Mouse (Mus musculus) MEL (cell line): ENCODE results near the gene Rarb. TPM values are rescaled to one million over a fixed set of nuclear protein-coding genes. Genes with fewer than 3 reads are reported as not detected.

Experiments used
- DNase-seq: peaks from one replicate; pipeline ENCODE4 v3.0.0; 2011; ENCODE audit warnings: low read depth, low spot score
- H3K27ac ChIP-seq: 2 replicates; pipeline ENCODE4 v1.5.1; 2012; ENCODE audit warnings: low read depth, mild to moderate bottlenecking, control low read depth, low read length, moderate library complexity; ENCODE audit not compliant: control insufficient read depth
- H3K27me3 ChIP-seq, 2 experiments: fragments of 150-350 bp in 1 of 2; sonication (generic) in 1 of 2; 2 replicates each; pipeline ENCODE4 v1.6.1; 2012; ENCODE audit warnings: low read length in 2 of 2, mild to moderate bottlenecking in 2 of 2, improper control_type of control experiment in 1 of 2, moderate library complexity in 1 of 2; ENCODE audit not compliant: insufficient read depth in 2 of 2, control insufficient read depth in 1 of 2
- H3K36me3 ChIP-seq, 2 experiments: 2 replicates each; pipeline ENCODE4 v1.6.1; 2012 to 2014; ENCODE audit warnings: low read length in 2 of 2, improper control_type of control experiment in 1 of 2, inconsistent platforms in 1 of 2, mild to moderate bottlenecking in 1 of 2; ENCODE audit not compliant: insufficient read depth in 2 of 2, control insufficient read depth in 1 of 2
- H3K4me1 ChIP-seq, 2 experiments: fragments of 150-350 bp in 1 of 2; sonication (generic) in 1 of 2; 2 replicates each; pipeline ENCODE4 v1.6.1; 2012; ENCODE audit warnings: low read length in 2 of 2, improper control_type of control experiment in 1 of 2, mild to moderate bottlenecking in 1 of 2; ENCODE audit not compliant: insufficient read depth in 2 of 2, control insufficient read depth in 1 of 2
- H3K4me3 ChIP-seq, 2 experiments: fragments of 150-350 bp in 1 of 2; sonication (generic) in 1 of 2; 2 replicates each; pipeline ENCODE4 v1.5.1; 2012; ENCODE audit warnings: low read depth in 2 of 2, low read length in 2 of 2, mild to moderate bottlenecking in 2 of 2, moderate library complexity in 2 of 2, control low read depth in 1 of 2, improper control_type of control experiment in 1 of 2; ENCODE audit not compliant: control insufficient read depth in 1 of 2, insufficient read depth in 1 of 2
- H3K79me2 ChIP-seq: 2 replicates; pipeline ENCODE4 v1.6.1; 2012; ENCODE audit warnings: mild to moderate bottlenecking, low read length, moderate library complexity; ENCODE audit not compliant: control insufficient read depth, poor library complexity, insufficient read depth
- H3K9ac ChIP-seq: 2 replicates; pipeline ENCODE4 v1.6.1; 2012; ENCODE audit warnings: low read depth, mild to moderate bottlenecking, control low read depth, low read length, moderate library complexity; ENCODE audit not compliant: control insufficient read depth, poor library complexity, severe bottlenecking
- H3K9me3 ChIP-seq: fragments of 150-350 bp; sonication (generic); replicated peaks from 2 replicates; pipeline ENCODE4 v1.6.1; 2012; ENCODE audit warnings: mild to moderate bottlenecking, low read length, improper control_type of control experiment, moderate library complexity; ENCODE audit not compliant: insufficient read depth
- BHLHE40 ChIP-seq: IDR thresholded peaks from 2 replicates; pipeline ENCODE4 v1.6.1; 2012; ENCODE audit warnings: low read depth, mild to moderate bottlenecking, inconsistent platforms, low read length, improper control_type of control experiment, borderline replicate concordance
- E2F4 ChIP-seq: IDR thresholded peaks from 2 replicates; pipeline ENCODE4 v1.6.1; 2011; ENCODE audit warnings: low read depth, low read length, improper control_type of control experiment, borderline replicate concordance
- ETS1 ChIP-seq: IDR thresholded peaks from 2 replicates; pipeline ENCODE4 v1.6.1; 2012; ENCODE audit warnings: low read depth, mild to moderate bottlenecking, inconsistent platforms, low read length, improper control_type of control experiment, moderate library complexity
- GATA1 ChIP-seq: IDR thresholded peaks from 2 replicates; pipeline ENCODE4 v1.6.1; 2011; ENCODE audit warnings: low read depth, low read length, improper control_type of control experiment
- JUND ChIP-seq: IDR thresholded peaks from 2 replicates; pipeline ENCODE4 v1.6.1; 2011; ENCODE audit warnings: low read depth, mild to moderate bottlenecking, improper control_type of control experiment, low read length
- MAX ChIP-seq: IDR thresholded peaks from 2 replicates; pipeline ENCODE4 v1.6.1; 2011; ENCODE audit warnings: low read length, improper control_type of control experiment
- MAZ ChIP-seq: IDR thresholded peaks from 2 replicates; pipeline ENCODE4 v1.6.1; 2012; ENCODE audit warnings: low read depth, mild to moderate bottlenecking, inconsistent platforms, low read length, improper control_type of control experiment
- MXI1 ChIP-seq: IDR thresholded peaks from 2 replicates; pipeline ENCODE4 v1.6.1; 2011; ENCODE audit warnings: mild to moderate bottlenecking, low read depth, low read length, improper control_type of control experiment
- MYC ChIP-seq: IDR thresholded peaks from 2 replicates; pipeline ENCODE4 v1.6.1; 2011; ENCODE audit warnings: low read depth, mild to moderate bottlenecking, low read length, improper control_type of control experiment, moderate library complexity
- POLR2A ChIP-seq, 2 experiments: IDR thresholded peaks; 2 replicates each; pipeline ENCODE4 v1.6.1; 2011 to 2012; ENCODE audit warnings: low read length in 2 of 2, mild to moderate bottlenecking in 2 of 2, control low read depth in 1 of 2, improper control_type of control experiment in 1 of 2, low read depth in 1 of 2, moderate library complexity in 1 of 2; ENCODE audit not compliant: control insufficient read depth in 1 of 2, insufficient read depth in 1 of 2, poor library complexity in 1 of 2
- POLR2AphosphoS2 ChIP-seq: IDR thresholded peaks from 2 replicates; pipeline ENCODE4 v1.6.1; 2011; ENCODE audit warnings: low read length, improper control_type of control experiment
- POLR2AphosphoS5 ChIP-seq: IDR thresholded peaks from 2 replicates; pipeline ENCODE4 v1.6.1; 2012; ENCODE audit warnings: low read depth, borderline replicate concordance, mild to moderate bottlenecking, inconsistent platforms, low read length, moderate library complexity, mixed read lengths
- RAD21 ChIP-seq: IDR thresholded peaks from 2 replicates; pipeline ENCODE4 v1.6.1; 2011; ENCODE audit warnings: mild to moderate bottlenecking, low read depth, low read length, improper control_type of control experiment
- SIN3A ChIP-seq: IDR thresholded peaks from 2 replicates; pipeline ENCODE4 v1.6.1; 2012; ENCODE audit warnings: low read length, improper control_type of control experiment, inconsistent platforms
- TBP ChIP-seq: IDR thresholded peaks from 2 replicates; pipeline ENCODE4 v1.8.0; 2011; ENCODE audit warnings: low read depth, low read length, improper control_type of control experiment
- TCF12 ChIP-seq: IDR thresholded peaks from 2 replicates; pipeline ENCODE4 v1.6.1; 2014; ENCODE audit warnings: low read depth, mild to moderate bottlenecking, inconsistent platforms, low read length, improper control_type of control experiment, moderate library complexity
- USF1 ChIP-seq: IDR thresholded peaks from 2 replicates; pipeline ENCODE4 v1.6.1; 2014; ENCODE audit warnings: low read depth, mild to moderate bottlenecking, inconsistent platforms, low read length, improper control_type of control experiment, moderate library complexity
- USF2 ChIP-seq, 2 experiments: IDR thresholded peaks; 2 replicates each; pipeline ENCODE4 v1.6.1; 2011 to 2012; ENCODE audit warnings: improper control_type of control experiment in 2 of 2, low read length in 2 of 2, borderline replicate concordance in 1 of 2, inconsistent platforms in 1 of 2, low read depth in 1 of 2, mild to moderate bottlenecking in 1 of 2; ENCODE audit not compliant: insufficient read depth in 1 of 2
- ZC3H11A ChIP-seq: IDR thresholded peaks from 2 replicates; pipeline ENCODE4 v1.6.1; 2012; ENCODE audit warnings: low read depth, mild to moderate bottlenecking, inconsistent platforms, low read length, improper control_type of control experiment
- ZKSCAN1 ChIP-seq: IDR thresholded peaks from 2 replicates; pipeline ENCODE4 v1.6.1; 2012; ENCODE audit warnings: low read depth, mild to moderate bottlenecking, inconsistent platforms, low read length, improper control_type of control experiment, moderate library complexity
- polyA plus RNA-seq, 2 experiments: library from polyadenylated mRNA; stranded (reverse) in 1 of 2; unstranded in 1 of 2; fragments of >175 nt in 1 of 2; fragments of >200 nt in 1 of 2; gene quantifications; 2 replicates each; pipeline versions ENCODE4 v1.2.1 to v1.2.4; 2012; ENCODE audit warnings: low replicate concordance in 2 of 2, low read depth in 1 of 2; ENCODE audit not compliant: insufficient read length in 2 of 2, insufficient read depth in 1 of 2, missing spikeins in 1 of 2
- total RNA-seq: library from RNA; depleted of rRNA; stranded (reverse); fragments of 300-350 nt; gene quantifications from 2 replicates; pipeline ENCODE4 v1.2.3, GENCODE M21; 2012

Rarb gene
- total and polyA plus RNA-seq, 3 experiments, result not detected

- no peaks in the 10 kb centered on the region for H3K9me3 ChIP-seq
- no peak for TF ChIP-seq POLR2A (IDR thresholded peaks at IDR 0.05; ENCODE audit: control insufficient read depth in 1 of 2, insufficient read depth in 1 of 2, low read depth in 1 of 2, low read length in 2 of 2, poor library complexity in 1 of 2)
- H3K36me3 ChIP-seq, result no peaks in the 10 kb centered on the region
These were observed 277.3 kb downstream of the Rarb start for GRCm38 (mm10) chr14:16541641-16542040.

GRCm38 (mm10) chr14:16537433-16537832, 281.5 kb downstream of the Rarb start:
- Histone ChIP-seq H3K36me3 (no peaks in the 10 kb centered on the region), H3K4me3 (no peak overlapping the region), H3K9ac (no peak overlapping the region), H3K27me3 (no peaks in the 10 kb centered on the region), H3K9me3 (no peaks in the 10 kb centered on the region), H3K27ac (no peak overlapping the region), H3K79me2 (no peaks in the 10 kb centered on the region), H3K4me1 (no peaks in the 10 kb centered on the region)
- no peak for DNase-seq
- no peak for TF ChIP-seq TCF12
- no peak for TF ChIP-seq E2F4
- TF ChIP-seq USF1, result no peak
- no peak for TF ChIP-seq JUND
- TF ChIP-seq MAX, result no peak
- TF ChIP-seq ETS1, result no peak
- no peak for TF ChIP-seq SIN3A
- no peak for TF ChIP-seq ZC3H11A
- TF ChIP-seq GATA1, result no peak
- no peak for TF ChIP-seq MYC
- no peak for TF ChIP-seq USF2 (IDR thresholded peaks at IDR 0.05; ENCODE audit: borderline replicate concordance in 1 of 2, insufficient read depth in 1 of 2, low read depth in 1 of 2, low read length in 2 of 2)
- no peak for TF ChIP-seq MXI1
- no peak for TF ChIP-seq POLR2A (IDR thresholded peaks at IDR 0.05; ENCODE audit: control insufficient read depth in 1 of 2, insufficient read depth in 1 of 2, low read depth in 1 of 2, low read length in 2 of 2, poor library complexity in 1 of 2)
- no peak for TF ChIP-seq RAD21

More at GRCm38 (mm10) chr14:16541641-16542040, 277.3 kb downstream of the Rarb start:
- Histone ChIP-seq H3K4me1 (no peaks in the 10 kb centered on the region), H3K9ac (no peak overlapping the region), H3K79me2 (no peaks in the 10 kb centered on the region), H3K27me3 (no peaks in the 10 kb centered on the region), H3K27ac (no peak overlapping the region), H3K4me3 (no peak overlapping the region)
- DNase-seq, result no peak

- Histone ChIP-seq H3K9me3 (no peaks in the 10 kb centered on the region), H3K36me3 (no peaks in the 10 kb centered on the region), H3K9ac (no peak overlapping the region), H3K79me2 (no peaks in the 10 kb centered on the region), H3K4me3 (no peak overlapping the region), H3K27ac (no peak overlapping the region), H3K4me1 (no peaks in the 10 kb centered on the region), H3K27me3 (no peaks in the 10 kb centered on the region)
- no peak for DNase-seq
- no peak for TF ChIP-seq JUND
- no peak for TF ChIP-seq ZKSCAN1
- no peak for TF ChIP-seq MAZ
- no peak for TF ChIP-seq BHLHE40
- no peak for TF ChIP-seq POLR2AphosphoS5
- TF ChIP-seq TBP, result no peak
- no peak for TF ChIP-seq POLR2AphosphoS2
- no peak for TF ChIP-seq ZC3H11A
These were observed 290.3 kb downstream of the Rarb start for GRCm38 (mm10) chr14:16528631-16529030.
